Mouse (Mus musculus) spleen, adult 2 months (tissue): ENCODE measurements around the gene Prrc2c. TPM values are rescaled to one million over a fixed set of nuclear protein-coding genes. Genes with fewer than 3 reads are reported as not detected.
A peak's percentile ranks its signal among the peaks of the same experiment; 100 is the strongest.
"Not testable (repeated sequence)": the region's sequence is repeated elsewhere in the genome, so short reads cannot be mapped to it uniquely, and the experiment has no call there.

Experiments
- DNase-seq, 2 experiments: peaks; one replicate each; pipeline versions ENCODE4 v3.0.0 to v3.0.0-alpha.2; 2012 to 2021; ENCODE audit warnings: low spot score in 2 of 2, low read depth in 1 of 2
- H3K27ac ChIP-seq: fragments of 200-500 bp; 2 replicates; pipeline ENCODE4 v1.5.1; 2012; ENCODE audit warnings: low read length, inconsistent platforms; ENCODE audit not compliant: insufficient read depth
- H3K27me3 ChIP-seq: fragments of 200-500 bp; 2 replicates; pipeline ENCODE4 v1.6.1; 2012; ENCODE audit warnings: mild to moderate bottlenecking, moderate library complexity, low read length, inconsistent platforms; ENCODE audit not compliant: control insufficient read depth, insufficient read depth
- H3K36me3 ChIP-seq: fragments of 200-500 bp; 2 replicates; pipeline ENCODE4 v1.6.1; 2012; ENCODE audit warnings: mild to moderate bottlenecking, low read length, inconsistent platforms; ENCODE audit not compliant: control insufficient read depth, insufficient read depth
- H3K4me1 ChIP-seq: fragments of 200-500 bp; 2 replicates; pipeline ENCODE4 v1.6.1; 2011; ENCODE audit warnings: inconsistent platforms; ENCODE audit not compliant: control insufficient read depth, insufficient read depth, insufficient read length
- H3K4me3 ChIP-seq: fragments of 200-500 bp; 2 replicates; pipeline ENCODE4 v1.5.1; 2011; ENCODE audit warnings: mild to moderate bottlenecking, inconsistent platforms; ENCODE audit not compliant: insufficient read depth, insufficient read length; ENCODE audit errors: extremely low read depth
- CTCF ChIP-seq: fragments of 200-500 bp; IDR thresholded peaks from 2 replicates; pipeline ENCODE4 v1.5.1; 2011; ENCODE audit warnings: mild to moderate bottlenecking, inconsistent platforms; ENCODE audit not compliant: insufficient read depth, insufficient read length, insufficient replicate concordance; ENCODE audit errors: extremely low read depth
- POLR2A ChIP-seq: fragments of 200-500 bp; IDR thresholded peaks from 2 replicates; pipeline ENCODE4 v1.6.1; 2011; ENCODE audit warnings: low read depth, low read length, inconsistent platforms
- WGBS: fragments of 180-500 bp; shearing (Covaris S2); methylation state at CpG from one replicate; pipeline ENCODE4 v1.1.7; 2018; 5-methylcytosine and 5-hydroxymethylcytosine counted together
- polyA plus RNA-seq: library from polyadenylated mRNA; depleted of rRNA; stranded (reverse); fragments of >200 nt; gene quantifications from 2 replicates; pipeline ENCODE4 v1.2.3, GENCODE M21; 2012; rRNA removed

The Prrc2c gene
- 43.9 and 46.8 TPM in 2 replicates for polyA plus RNA-seq

DNA sequence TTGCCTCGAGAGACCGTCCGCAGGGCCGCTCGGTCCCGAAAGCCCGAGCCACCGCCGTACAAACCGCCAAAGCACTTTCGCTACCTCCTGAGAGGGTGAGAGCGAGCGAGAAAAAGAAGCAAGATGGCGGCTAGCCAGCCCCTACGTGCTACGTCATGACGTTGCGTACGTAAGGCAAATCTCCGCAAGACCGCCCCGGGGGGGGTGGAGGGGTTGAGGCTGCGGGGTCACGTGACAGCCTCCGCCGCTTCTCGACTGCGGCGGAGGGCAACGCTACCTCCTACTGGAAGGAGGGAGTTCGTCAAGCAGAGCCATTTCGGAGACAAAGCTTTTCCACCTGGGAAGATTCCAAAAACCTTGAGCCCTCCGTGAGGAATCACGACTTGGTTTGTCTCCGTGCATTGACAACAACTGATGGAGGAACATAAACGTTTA lies at the start of gene Prrc2c:
TSS of gene Prrc2c (minus strand) at position 156 of the 435 bp plus-strand sequence.
- Histone ChIP-seq H3K4me3 (peak within 1 kb of the TSS; percentile 99), H3K4me1 (peaks cover 7% of the 10 kb centered on the region; the same call in 1 of the 2 replicates)
- under 1% methylated on average over 36 of the region's 36 CpGs for WGBS

DNA sequence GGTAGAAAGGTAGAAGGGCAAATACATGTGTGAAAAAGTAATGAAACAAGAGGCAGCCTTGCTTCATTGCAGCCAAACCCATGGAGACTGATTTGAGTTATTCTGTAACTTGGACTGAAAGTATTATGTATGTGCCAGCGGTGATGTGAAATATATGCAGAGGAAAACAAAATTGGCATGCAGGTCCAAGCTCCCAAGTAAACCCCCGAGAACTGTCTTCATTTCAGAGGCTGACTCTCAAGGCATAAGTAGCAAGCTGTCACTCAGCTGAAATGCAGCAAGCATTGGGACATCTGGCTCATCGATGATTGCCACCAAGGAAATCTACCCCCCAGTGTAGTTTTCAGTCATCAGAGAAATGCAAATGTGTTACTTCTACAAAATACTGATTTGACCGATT lies 44.9 kb upstream of the Prrc2c start:
- no peak for DNase-seq
- no peaks in the 10 kb centered on the region for H3K27me3 ChIP-seq
- WGBS, result 81% methylated on average over 4 of the region's 4 CpGs
- no peaks in the 10 kb centered on the region for H3K4me1 ChIP-seq
- TF ChIP-seq CTCF (no peak), POLR2A (no peak)
- no peak overlapping the region for H3K27ac ChIP-seq
- H3K4me3 ChIP-seq, result no peak overlapping the region
- H3K36me3 ChIP-seq, result no peaks in the 10 kb centered on the region

More for the DNA sequence above, at the start of gene Prrc2c:
- peak; percentile 97 for DNase-seq
- peak within 1 kb of the TSS; percentile 99 for H3K27ac ChIP-seq
- no peaks in the 10 kb centered on the region for H3K27me3 ChIP-seq
- H3K36me3 ChIP-seq, result no peaks in the 10 kb centered on the region
- TF ChIP-seq CTCF (peak; percentile 37; the same call in 1 of the 2 replicates), POLR2A (no peak; the same call in 1 of the 2 replicates)

DNA sequence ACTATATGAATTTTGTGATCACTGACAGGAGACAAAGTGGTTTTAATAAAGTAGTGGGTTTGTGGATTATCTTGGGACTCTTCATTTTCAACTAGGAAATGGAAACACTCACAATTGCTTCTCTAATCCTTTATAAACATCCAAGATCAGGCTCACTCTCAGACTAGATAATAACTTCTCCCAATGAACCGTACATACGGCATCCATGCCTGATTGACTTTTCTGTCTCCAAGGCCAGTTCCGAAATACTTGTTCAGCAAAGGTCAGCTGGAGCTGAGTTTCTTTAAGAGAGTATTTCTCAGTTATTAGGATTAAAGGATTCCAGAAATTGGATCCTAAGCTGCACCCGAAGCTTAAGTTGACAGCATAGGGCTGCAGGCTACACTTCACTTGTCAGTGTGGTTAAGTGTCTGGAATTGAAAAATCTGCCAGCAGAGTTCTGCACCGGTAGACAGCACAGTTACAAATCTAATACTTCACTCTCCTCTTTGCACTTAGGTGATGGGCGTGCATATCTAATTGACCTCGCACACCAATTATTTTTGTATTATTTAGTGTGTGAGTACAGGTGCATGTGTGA lies 43.4 kb upstream of the Prrc2c start:
- 92% methylated on average over 7 of the region's 7 CpGs for WGBS
- Histone ChIP-seq H3K36me3 (no peaks in the 10 kb centered on the region), H3K27me3 (no peaks in the 10 kb centered on the region), H3K27ac (no peak overlapping the region), H3K4me1 (no peaks in the 10 kb centered on the region), H3K4me3 (no peak overlapping the region)
- no peak for TF ChIP-seq CTCF
- no peak for TF ChIP-seq POLR2A
- DNase-seq, result no peak

DNA sequence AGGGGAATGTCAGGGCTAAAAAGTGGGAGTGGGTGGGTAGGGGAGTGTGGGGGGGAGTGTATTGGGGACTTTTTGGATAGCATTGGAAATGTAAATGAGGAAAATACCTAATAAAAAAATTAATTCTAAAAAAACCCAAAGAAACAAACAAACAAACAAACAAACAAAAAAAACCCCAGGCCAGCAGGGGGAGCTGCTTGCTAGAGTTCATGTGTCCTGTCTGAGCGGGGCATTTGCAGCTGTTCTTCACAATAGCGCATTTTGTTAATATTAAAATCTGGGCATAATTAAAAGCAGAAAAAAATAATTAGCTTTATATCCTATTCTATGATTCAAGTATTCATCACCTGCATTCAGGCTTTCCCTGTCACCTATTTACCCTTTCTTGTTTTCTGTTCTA lies 40.7 kb upstream of the Prrc2c start:
- not testable (repeated sequence) for DNase-seq, H3K4me1 ChIP-seq
- 99% methylated on average over 2 of the region's 2 CpGs for WGBS

DNA sequence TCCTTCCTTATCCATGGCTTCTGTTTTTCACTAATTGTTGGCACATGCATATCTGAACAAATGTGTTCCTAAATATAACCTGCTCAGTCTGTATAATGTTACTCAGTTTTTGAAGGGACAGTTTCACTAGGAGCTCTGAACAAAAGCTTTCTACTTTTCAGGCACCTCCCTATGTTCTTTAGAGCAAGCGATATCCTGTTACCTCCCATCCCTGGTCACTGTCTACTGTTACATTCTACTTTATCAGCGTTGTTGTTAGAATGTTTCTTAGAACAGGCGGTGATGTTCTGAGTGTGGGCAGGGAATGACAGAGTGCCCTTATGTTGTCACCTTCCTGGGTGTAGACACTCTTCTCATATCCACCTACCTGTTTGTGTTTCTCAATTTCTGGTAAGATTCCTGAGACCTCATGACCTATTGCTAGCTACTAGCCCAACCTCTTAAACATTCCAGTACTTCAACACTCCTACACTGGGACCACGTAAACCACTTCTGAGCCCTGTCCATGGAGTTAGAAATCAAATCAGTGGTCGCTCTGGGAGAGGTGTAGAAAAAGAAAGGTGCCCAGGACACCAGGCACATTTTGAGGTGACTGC lies 37.7 kb upstream of the Prrc2c start:
- TF ChIP-seq CTCF, result no peak
- TF ChIP-seq POLR2A, result no peak
- H3K27me3 ChIP-seq, result no peaks in the 10 kb centered on the region
- H3K27ac ChIP-seq, result no peak overlapping the region
- H3K36me3 ChIP-seq, result no peaks in the 10 kb centered on the region
- H3K4me3 ChIP-seq, result no peak overlapping the region
- WGBS, result 89% methylated on average over 5 of the region's 5 CpGs
- no peak for DNase-seq
- H3K4me1 ChIP-seq, result no peaks in the 10 kb centered on the region

More for the DNA sequence above, 40.7 kb upstream of the Prrc2c start:
- H3K27ac ChIP-seq, H3K27me3 ChIP-seq, H3K4me3 ChIP-seq, H3K36me3 ChIP-seq: not testable (repeated sequence)

DNA sequence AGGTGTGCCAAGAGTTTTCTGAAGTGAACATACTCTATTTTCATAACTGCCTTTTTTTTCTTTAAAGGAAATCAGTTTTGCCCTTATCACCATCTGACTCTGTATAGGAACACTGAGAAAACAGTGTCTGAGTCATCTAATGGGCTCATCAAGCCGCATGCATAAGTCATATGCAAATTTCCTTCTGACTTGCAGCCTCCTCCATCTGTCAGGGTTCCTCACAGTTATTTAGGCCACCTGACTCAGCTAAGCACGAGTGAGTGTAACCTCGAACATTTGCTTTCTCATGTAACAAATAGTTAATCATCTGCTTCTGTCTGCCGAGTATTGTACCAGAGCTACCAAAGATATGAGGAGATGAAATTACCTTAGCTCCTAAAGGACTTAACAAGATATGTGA lies 33.3 kb upstream of the Prrc2c start:
- no peak overlapping the region for H3K27ac ChIP-seq
- WGBS, result 69% methylated on average over 4 of the region's 4 CpGs
- DNase-seq, result no peak
- no peak overlapping the region for H3K4me3 ChIP-seq
- H3K4me1 ChIP-seq, result no peaks in the 10 kb centered on the region
- no peak for TF ChIP-seq CTCF
- no peak for TF ChIP-seq POLR2A
- H3K36me3 ChIP-seq, result no peaks in the 10 kb centered on the region
- H3K27me3 ChIP-seq, result no peaks in the 10 kb centered on the region

DNA sequence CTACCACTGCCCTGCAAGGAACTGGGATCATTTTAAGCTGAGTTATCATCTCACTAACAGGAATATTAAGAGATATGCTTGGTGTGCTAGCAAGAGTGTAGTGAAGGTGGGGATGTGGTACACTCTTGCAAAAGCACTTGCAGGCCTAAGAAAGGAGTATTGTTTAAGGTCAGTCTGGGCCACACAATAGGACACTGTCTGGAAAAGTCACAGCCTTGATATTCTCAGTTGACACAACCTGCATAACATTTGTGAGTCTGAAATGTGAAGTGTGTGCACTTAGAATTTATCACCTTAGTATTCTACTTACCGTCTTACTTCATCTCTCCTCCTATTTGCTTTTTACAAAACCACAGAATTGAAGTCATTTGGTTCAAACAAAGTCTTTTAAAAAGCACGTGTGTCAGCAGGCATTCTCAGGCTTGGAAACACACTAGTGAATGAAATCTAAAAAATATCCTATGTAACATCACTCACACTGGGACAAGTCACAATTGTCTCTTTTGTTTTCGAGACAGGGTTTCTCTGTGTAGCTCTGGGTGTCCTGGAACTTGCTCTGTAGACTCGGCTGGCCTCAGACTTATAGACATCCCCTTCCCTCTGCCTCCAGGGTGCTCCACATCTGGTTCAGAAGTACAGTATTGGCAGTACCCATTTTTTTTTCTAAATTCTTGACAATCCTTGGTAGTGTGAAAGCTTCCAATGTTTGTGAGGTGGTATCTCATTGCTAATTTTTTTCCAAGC lies 31.4 kb upstream of the Prrc2c start:
- Histone ChIP-seq H3K27ac (no peak overlapping the region), H3K4me1 (no peaks in the 10 kb centered on the region), H3K4me3 (no peak overlapping the region), H3K36me3 (no peaks in the 10 kb centered on the region), H3K27me3 (no peaks in the 10 kb centered on the region)
- TF ChIP-seq CTCF (no peak), POLR2A (no peak)
- DNase-seq, result no peak
- 74% methylated on average over 4 of the region's 4 CpGs for WGBS
